Mouse (Mus musculus) midbrain, postnatal 0 days (tissue): ENCODE measurements around the gene Vwa7. TPM values are rescaled to one million over a fixed set of nuclear protein-coding genes. Genes with fewer than 3 reads are reported as not detected.
A peak's percentile ranks its signal among the peaks of the same experiment; 100 is the strongest.

ENCODE experiments used
- ATAC-seq: fragments of 200-750 bp; cut with Nextera tagmentation; 2 replicates; pipeline ENCODE4 v1.8.0; 2017; ENCODE audit warnings: moderate number of reproducible peaks, mild to moderate bottlenecking, moderate TSS enrichment, moderate library complexity; ENCODE audit not compliant: low FRiP score
- DNase-seq: peaks from one replicate; pipeline ENCODE4 v3.0.0-alpha.2; 2015; ENCODE audit warnings: low spot score
- H3K27ac ChIP-seq: fragments of 300-500 bp; sonication (generic); 2 replicates; pipeline ENCODE4 v1.5.1; 2014; ENCODE audit warnings: low read depth, mild to moderate bottlenecking, low read length, mixed read lengths
- H3K27me3 ChIP-seq: fragments of 300-500 bp; sonication (generic); 2 replicates; pipeline ENCODE4 v1.6.1; 2014; ENCODE audit warnings: low read length, control low read depth, mixed read lengths; ENCODE audit not compliant: insufficient read depth
- H3K36me3 ChIP-seq: fragments of 300-500 bp; sonication (generic); 2 replicates; pipeline ENCODE4 v1.6.1; 2014; ENCODE audit warnings: low read length, control low read depth, mixed read lengths; ENCODE audit not compliant: insufficient read depth
- H3K4me1 ChIP-seq: fragments of 300-500 bp; sonication (generic); 2 replicates; pipeline ENCODE4 v1.6.1; 2014; ENCODE audit warnings: mild to moderate bottlenecking, control low read depth, antibody characterized with exemption, low read length, mixed read lengths; ENCODE audit not compliant: insufficient read depth
- H3K4me2 ChIP-seq: fragments of 300-500 bp; sonication (generic); 2 replicates; pipeline ENCODE4 v1.6.1; 2014; ENCODE audit warnings: low read depth, mild to moderate bottlenecking, low read length, mixed read lengths; ENCODE audit not compliant: poor library complexity, severe bottlenecking
- H3K4me3 ChIP-seq: fragments of 300-500 bp; sonication (generic); 2 replicates; pipeline ENCODE4 v1.5.1; 2014; ENCODE audit warnings: low read depth, mild to moderate bottlenecking, low read length, moderate library complexity
- H3K9ac ChIP-seq: fragments of 300-500 bp; sonication (generic); replicated peaks from 2 replicates; pipeline ENCODE4 v1.6.1; 2014; ENCODE audit warnings: mild to moderate bottlenecking, low read length, moderate library complexity, mixed read lengths; ENCODE audit not compliant: poor library complexity, severe bottlenecking
- H3K9me3 ChIP-seq: fragments of 300-500 bp; sonication (generic); 2 replicates; pipeline ENCODE4 v1.6.1; 2016; ENCODE audit warnings: low read length, control low read depth
- CTCF ChIP-seq: IDR thresholded peaks from 2 replicates; pipeline ENCODE4 v1.5.1; 2016; ENCODE audit warnings: antibody characterized with exemption, mild to moderate bottlenecking
- WGBS: fragments of 180-500 bp; shearing (Covaris S2); extraction: QIAGEN DNeasy Blood & Tissue Kit; methylation state at CpG from one replicate; pipeline ENCODE4 v1.1.7; 2014; 5-methylcytosine and 5-hydroxymethylcytosine counted together
- polyA plus RNA-seq: library from polyadenylated mRNA; unstranded; fragments of >200 nt; fragmentation: Nextera tagmentation; extraction: Ambion mirVana; gene quantifications from 2 replicates; pipeline ENCODE4 v1.2.1, GENCODE M21; 2015
- total RNA-seq: library from RNA; depleted of rRNA; stranded (reverse); fragments of >200 nt; gene quantifications from 2 replicates; pipeline ENCODE4 v1.2.3, GENCODE M21; 2014

Vwa7 gene
- total and polyA plus RNA-seq, 2 experiments from 2014 or later = 0.14 to 0.44 TPM

- no peak for TF ChIP-seq CTCF
- Histone ChIP-seq H3K4me1 (no peaks in the 10 kb centered on the region; the same call in 1 of the 2 replicates), H3K9ac (no peak overlapping the region), H3K27ac (no peak overlapping the region), H3K9me3 (no peaks in the 10 kb centered on the region), H3K27me3 (no peaks in the 10 kb centered on the region), H3K4me3 (no peak overlapping the region), H3K4me2 (no peak overlapping the region), H3K36me3 (no peaks in the 10 kb centered on the region)
- ATAC-seq = no peak
- DNase-seq = no peak
- WGBS = 34% methylated on average over 11 of the region's 11 CpGs
Observed at GRCm38 (mm10) chr17:35048149-35048931, 32.0 kb downstream of the Vwa7 start.

- Histone ChIP-seq H3K27ac (no peak overlapping the region), H3K4me3 (no peak overlapping the region), H3K9me3 (no peaks in the 10 kb centered on the region), H3K36me3 (no peaks in the 10 kb centered on the region), H3K27me3 (no peaks in the 10 kb centered on the region), H3K4me2 (no peak overlapping the region), H3K9ac (no peak overlapping the region), H3K4me1 (no peaks in the 10 kb centered on the region; the same call in 1 of the 2 replicates)
- DNase-seq = no peak
- WGBS = 68% methylated on average over 5 of the region's 5 CpGs
- no peak for TF ChIP-seq CTCF
- ATAC-seq = no peak
Observed at GRCm38 (mm10) chr17:35048932-35049440, 32.6 kb downstream of the Vwa7 start.

- ATAC-seq = no peak
- DNase-seq = peak; percentile 76
- Histone ChIP-seq H3K27ac (peak within 1 kb of the TSS; percentile 73), H3K4me2 (peak within 1 kb of the TSS; percentile 54), H3K36me3 (no peaks in the 10 kb centered on the region), H3K4me1 (no peaks in the 10 kb centered on the region; the same call in 1 of the 2 replicates), H3K27me3 (no peaks in the 10 kb centered on the region), H3K9ac (peak within 1 kb of the TSS; percentile 51), H3K4me3 (peak within 1 kb of the TSS; percentile 31), H3K9me3 (no peaks in the 10 kb centered on the region)
- 7% methylated on average over 11 of the region's 11 CpGs for WGBS
- peak; percentile 28; the same call in 1 of the 2 replicates for TF ChIP-seq CTCF
Observed at GRCm38 (mm10) chr17:35049561-35050016, 33.2 kb downstream of the Vwa7 start, which contains the start of gene Clic1. Gene Clic1, plus strand, starts transcription at chr17:35049966.

GRCm38 (mm10) chr17:35050126-35050750 is 33.9 kb downstream of the Vwa7 start:
- Histone ChIP-seq H3K4me3 (peak overlapping the region; percentile 31), H3K4me1 (no peaks in the 10 kb centered on the region; the same call in 1 of the 2 replicates), H3K9ac (peak overlapping the region; percentile 51), H3K27me3 (no peaks in the 10 kb centered on the region), H3K27ac (peak overlapping the region; percentile 73), H3K36me3 (no peaks in the 10 kb centered on the region), H3K9me3 (no peaks in the 10 kb centered on the region), H3K4me2 (peak overlapping the region; percentile 54)
- TF ChIP-seq CTCF = no peak
- DNase-seq (peak; percentile 59), ATAC-seq (no peak)
- WGBS = 4% methylated on average over 27 of the region's 27 CpGs

GRCm38 (mm10) chr17:35051156-35052086 is 35.0 kb downstream of the Vwa7 start:
- peak overlapping the region; percentile 24 for H3K4me3 ChIP-seq
- peak; percentile 87 for DNase-seq
- no peaks in the 10 kb centered on the region for H3K9me3 ChIP-seq
- TF ChIP-seq CTCF = no peak
- ATAC-seq = peak; percentile 48; the same call in 1 of the 2 replicates
- H3K27ac ChIP-seq = peak overlapping the region; percentile 69
- H3K9ac ChIP-seq = peak overlapping the region; percentile 52
- WGBS = 7% methylated on average over 21 of the region's 21 CpGs
- H3K4me2 ChIP-seq = peak overlapping the region; percentile 54
- no peaks in the 10 kb centered on the region for H3K36me3 ChIP-seq
- no peaks in the 10 kb centered on the region for H3K4me1 ChIP-seq
- no peaks in the 10 kb centered on the region for H3K27me3 ChIP-seq
